Mouse (Mus musculus): Measurements from ENCODE around the gene Gm27021. TPM values are rescaled to one million over a fixed set of nuclear protein-coding genes. Genes with fewer than 3 reads are reported as not detected.

Gene Gm27021
- total RNA-seq (2014; rRNA removed) (3.1 and 7.0 TPM in 2 replicates), polyA plus RNA-seq (2015; fragmentation: Nextera tagmentation; extraction: Ambion mirVana) (10.2 and 10.9 TPM in 2 replicates)

- Histone ChIP-seq H3K9ac (replicated peaks; ENCODE audit: low read length) (peak within 1 kb of the TSS; percentile 81), H3K4me3 (ENCODE audit: low read length) (peak within 1 kb of the TSS; percentile 89), H3K9me3 (ENCODE audit: low read length) (no peaks in the 10 kb centered on the region), H3K4me2 (ENCODE audit: low read depth, low read length) (peak within 1 kb of the TSS; percentile 88), H3K27me3 (ENCODE audit: insufficient read depth, low read length) (no peaks in the 10 kb centered on the region), H3K36me3 (ENCODE audit: insufficient read depth, low read length) (peaks cover 21% of the 10 kb centered on the region), H3K27ac (peak within 1 kb of the TSS; percentile 94), H3K4me1 (ENCODE audit: insufficient read depth, low read length) (peaks cover 27% of the 10 kb centered on the region)
- TF ChIP-seq CTCF (IDR thresholded peaks at IDR 0.05; ENCODE audit: low read depth) = peak; percentile 37
- DNase-seq (ENCODE audit: low spot score) (peak; percentile 96), ATAC-seq (peak; percentile 96)
- WGBS = 2% methylated on average over 91 of the region's 105 CpGs
These were observed at the start of gene Gm27021, which contains the start of gene Cox4i1 for GRCm38 (mm10) chr8:120667561-120668373. TSS of gene Gm27021 (minus strand) at chr8:120668079. TSS of gene Cox4i1 (plus strand) at chr8:120668222.

GRCm38 (mm10) chr8:120715996-120716680 is 48.3 kb upstream of the Gm27021 start:
- Histone ChIP-seq H3K27ac (no peak overlapping the region), H3K4me1 (ENCODE audit: insufficient read depth, low read length) (no peaks in the 10 kb centered on the region), H3K36me3 (ENCODE audit: insufficient read depth, low read length) (no peaks in the 10 kb centered on the region), H3K27me3 (ENCODE audit: insufficient read depth, low read length) (no peaks in the 10 kb centered on the region), H3K4me2 (ENCODE audit: low read depth, low read length) (no peak overlapping the region), H3K4me3 (ENCODE audit: low read length) (no peak overlapping the region), H3K9ac (replicated peaks; ENCODE audit: low read length) (no peak overlapping the region), H3K9me3 (ENCODE audit: low read length) (no peaks in the 10 kb centered on the region)
- ATAC-seq (no peak), DNase-seq (ENCODE audit: low spot score) (no peak)
- TF ChIP-seq CTCF (IDR thresholded peaks at IDR 0.05; ENCODE audit: low read depth) = no peak
- WGBS = 85% methylated on average over 15 of the region's 15 CpGs

GRCm38 (mm10) chr8:120715200-120715599 is 47.3 kb upstream of the Gm27021 start:
- no peak overlapping the region for H3K9ac ChIP-seq (replicated peaks; ENCODE audit: low read length)
- 80% methylated on average over 6 of the region's 6 CpGs for WGBS
- no peaks in the 10 kb centered on the region for H3K9me3 ChIP-seq (ENCODE audit: low read length)
- DNase-seq (ENCODE audit: low spot score) (no peak), ATAC-seq (no peak)
- no peaks in the 10 kb centered on the region for H3K36me3 ChIP-seq (ENCODE audit: insufficient read depth, low read length)
- no peak overlapping the region for H3K27ac ChIP-seq
- no peak overlapping the region for H3K4me3 ChIP-seq (ENCODE audit: low read length)
- TF ChIP-seq CTCF (IDR thresholded peaks at IDR 0.05; ENCODE audit: low read depth) = no peak
- H3K27me3 ChIP-seq (ENCODE audit: insufficient read depth, low read length) = no peaks in the 10 kb centered on the region
- no peak overlapping the region for H3K4me2 ChIP-seq (ENCODE audit: low read depth, low read length)
- H3K4me1 ChIP-seq (ENCODE audit: insufficient read depth, low read length) = no peaks in the 10 kb centered on the region

- H3K9ac ChIP-seq (replicated peaks; ENCODE audit: low read length) = no peak overlapping the region
- no peak for TF ChIP-seq CTCF (IDR thresholded peaks at IDR 0.05; ENCODE audit: low read depth)
- no peak overlapping the region for H3K4me2 ChIP-seq (ENCODE audit: low read depth, low read length)
- no peak for DNase-seq (ENCODE audit: low spot score)
- no peak overlapping the region for H3K4me3 ChIP-seq (ENCODE audit: low read length)
- no peaks in the 10 kb centered on the region for H3K4me1 ChIP-seq (ENCODE audit: insufficient read depth, low read length)
- 87% methylated on average over 10 of the region's 10 CpGs for WGBS
- no peak for ATAC-seq
- H3K9me3 ChIP-seq (ENCODE audit: low read length) = no peaks in the 10 kb centered on the region
- H3K36me3 ChIP-seq (ENCODE audit: insufficient read depth, low read length) = no peaks in the 10 kb centered on the region
- H3K27me3 ChIP-seq (ENCODE audit: insufficient read depth, low read length) = no peaks in the 10 kb centered on the region
- no peak overlapping the region for H3K27ac ChIP-seq
These were observed 41.3 kb upstream of the Gm27021 start for GRCm38 (mm10) chr8:120709176-120709575.

GRCm38 (mm10) chr8:120706193-120706592 is 38.3 kb upstream of the Gm27021 start:
- 77% methylated on average over 3 of the region's 3 CpGs for WGBS

GRCm38 (mm10) chr8:120705163-120705562 is 37.3 kb upstream of the Gm27021 start:
- WGBS = 83% methylated on average over 15 of the region's 15 CpGs
- Histone ChIP-seq H3K4me3 (ENCODE audit: low read length) (no peak overlapping the region), H3K27ac (no peak overlapping the region), H3K27me3 (ENCODE audit: insufficient read depth, low read length) (no peaks in the 10 kb centered on the region), H3K36me3 (ENCODE audit: insufficient read depth, low read length) (no peaks in the 10 kb centered on the region), H3K4me1 (ENCODE audit: insufficient read depth, low read length) (no peaks in the 10 kb centered on the region), H3K4me2 (ENCODE audit: low read depth, low read length) (no peak overlapping the region), H3K9me3 (ENCODE audit: low read length) (no peaks in the 10 kb centered on the region), H3K9ac (replicated peaks; ENCODE audit: low read length) (no peak overlapping the region)
- TF ChIP-seq CTCF (IDR thresholded peaks at IDR 0.05; ENCODE audit: low read depth) = no peak
- DNase-seq (ENCODE audit: low spot score) (no peak), ATAC-seq (no peak)

More at GRCm38 (mm10) chr8:120706193-120706592, 38.3 kb upstream of the Gm27021 start:
- ATAC-seq (no peak), DNase-seq (ENCODE audit: low spot score) (no peak)
- H3K9ac ChIP-seq (replicated peaks; ENCODE audit: low read length) = no peak overlapping the region
- no peak overlapping the region for H3K27ac ChIP-seq
- H3K36me3 ChIP-seq (ENCODE audit: insufficient read depth, low read length) = no peaks in the 10 kb centered on the region
- H3K9me3 ChIP-seq (ENCODE audit: low read length) = no peaks in the 10 kb centered on the region
- no peak overlapping the region for H3K4me2 ChIP-seq (ENCODE audit: low read depth, low read length)
- H3K4me3 ChIP-seq (ENCODE audit: low read length) = no peak overlapping the region
- no peak for TF ChIP-seq CTCF (IDR thresholded peaks at IDR 0.05; ENCODE audit: low read depth)
- no peaks in the 10 kb centered on the region for H3K4me1 ChIP-seq (ENCODE audit: insufficient read depth, low read length)
- no peaks in the 10 kb centered on the region for H3K27me3 ChIP-seq (ENCODE audit: insufficient read depth, low read length)
